Mouse (Mus musculus) MEL (cell line): ENCODE measurements around the gene Ppp1r12a.

Experiments
- CTCF ChIP-seq, 3 experiments: IDR thresholded peaks in 2 of 3; conservative IDR thresholded peaks in 1 of 3; 2 replicates each; pipeline ENCODE4 v1.5.1; 2011 to 2012; ENCODE audit warnings: low read length in 3 of 3, low read depth in 2 of 3, mild to moderate bottlenecking in 2 of 3, improper control_type of control experiment in 1 of 3, inconsistent platforms in 1 of 3, mixed read lengths in 1 of 3, moderate library complexity in 1 of 3; ENCODE audit not compliant: control insufficient read depth in 1 of 3, insufficient read depth in 1 of 3, poor library complexity in 1 of 3, severe bottlenecking in 1 of 3
- E2F4 ChIP-seq: IDR thresholded peaks from 2 replicates; pipeline ENCODE4 v1.6.1; 2011; ENCODE audit warnings: low read depth, low read length, improper control_type of control experiment, borderline replicate concordance
- GATA1 ChIP-seq: IDR thresholded peaks from 2 replicates; pipeline ENCODE4 v1.6.1; 2011; ENCODE audit warnings: low read depth, low read length, improper control_type of control experiment
- JUND ChIP-seq: IDR thresholded peaks from 2 replicates; pipeline ENCODE4 v1.6.1; 2011; ENCODE audit warnings: low read depth, mild to moderate bottlenecking, improper control_type of control experiment, low read length
- POLR2A ChIP-seq, 2 experiments: IDR thresholded peaks; 2 replicates each; pipeline ENCODE4 v1.6.1; 2011 to 2012; ENCODE audit warnings: low read length in 2 of 2, mild to moderate bottlenecking in 2 of 2, control low read depth in 1 of 2, improper control_type of control experiment in 1 of 2, low read depth in 1 of 2, moderate library complexity in 1 of 2; ENCODE audit not compliant: control insufficient read depth in 1 of 2, insufficient read depth in 1 of 2, poor library complexity in 1 of 2
- TBP ChIP-seq: IDR thresholded peaks from 2 replicates; pipeline ENCODE4 v1.8.0; 2011; ENCODE audit warnings: low read depth, low read length, improper control_type of control experiment
- ZC3H11A ChIP-seq: IDR thresholded peaks from 2 replicates; pipeline ENCODE4 v1.6.1; 2012; ENCODE audit warnings: low read depth, mild to moderate bottlenecking, inconsistent platforms, low read length, improper control_type of control experiment
- ZKSCAN1 ChIP-seq: IDR thresholded peaks from 2 replicates; pipeline ENCODE4 v1.6.1; 2012; ENCODE audit warnings: low read depth, mild to moderate bottlenecking, inconsistent platforms, low read length, improper control_type of control experiment, moderate library complexity

DNA sequence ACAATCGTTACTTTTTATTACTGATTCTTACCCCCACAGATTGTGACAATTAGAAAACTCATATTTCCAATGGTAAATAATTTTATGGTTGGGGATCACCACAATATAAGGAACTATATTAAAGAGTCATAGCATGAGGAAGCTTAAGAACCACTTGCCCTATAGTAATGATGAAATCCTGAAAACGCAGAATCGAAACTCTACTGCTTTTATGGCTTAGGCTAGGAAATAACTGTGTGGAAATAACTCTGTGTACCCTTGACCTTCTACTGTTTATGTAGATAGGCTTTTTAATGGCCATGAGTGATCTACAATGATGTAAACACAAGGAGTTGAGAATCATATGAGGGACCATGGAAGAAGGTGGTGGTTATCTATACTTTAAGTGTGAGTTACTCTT, 21.3 kb upstream of the Ppp1r12a start:
- no peak for TF ChIP-seq CTCF (IDR thresholded peaks at IDR 0.05 in 2 of 3, conservative IDR thresholded peaks at IDR 0.05 in 1 of 3; ENCODE audit: control insufficient read depth in 1 of 3, insufficient read depth in 1 of 3, low read depth in 2 of 3, low read length in 3 of 3, poor library complexity in 1 of 3, severe bottlenecking in 1 of 3)
- no peak for TF ChIP-seq JUND
- TF ChIP-seq ZC3H11A: no peak
- no peak for TF ChIP-seq E2F4
- no peak for TF ChIP-seq POLR2A (IDR thresholded peaks at IDR 0.05; ENCODE audit: control insufficient read depth in 1 of 2, insufficient read depth in 1 of 2, low read depth in 1 of 2, low read length in 2 of 2, poor library complexity in 1 of 2)
- TF ChIP-seq ZKSCAN1: no peak
- no peak for TF ChIP-seq GATA1
- no peak for TF ChIP-seq TBP
